Mouse (Mus musculus) urinary bladder, postnatal 14 days (tissue): ENCODE results near the gene Ccdc59.

ENCODE experiments used
- DNase-seq: peaks from one replicate; pipeline ENCODE4 v3.0.0; 2021; ENCODE audit warnings: low spot score

Ccdc59 gene

GRCm38 (mm10) chr10:105840928-105841888 lies at the start of gene Ccdc59, which contains the start of gene Mettl25:
TSS of gene Ccdc59 (plus strand) at chr10:105841067.
TSS of gene Mettl25 (minus strand) at chr10:105841380.
- peak; percentile 97 for DNase-seq

DNA sequence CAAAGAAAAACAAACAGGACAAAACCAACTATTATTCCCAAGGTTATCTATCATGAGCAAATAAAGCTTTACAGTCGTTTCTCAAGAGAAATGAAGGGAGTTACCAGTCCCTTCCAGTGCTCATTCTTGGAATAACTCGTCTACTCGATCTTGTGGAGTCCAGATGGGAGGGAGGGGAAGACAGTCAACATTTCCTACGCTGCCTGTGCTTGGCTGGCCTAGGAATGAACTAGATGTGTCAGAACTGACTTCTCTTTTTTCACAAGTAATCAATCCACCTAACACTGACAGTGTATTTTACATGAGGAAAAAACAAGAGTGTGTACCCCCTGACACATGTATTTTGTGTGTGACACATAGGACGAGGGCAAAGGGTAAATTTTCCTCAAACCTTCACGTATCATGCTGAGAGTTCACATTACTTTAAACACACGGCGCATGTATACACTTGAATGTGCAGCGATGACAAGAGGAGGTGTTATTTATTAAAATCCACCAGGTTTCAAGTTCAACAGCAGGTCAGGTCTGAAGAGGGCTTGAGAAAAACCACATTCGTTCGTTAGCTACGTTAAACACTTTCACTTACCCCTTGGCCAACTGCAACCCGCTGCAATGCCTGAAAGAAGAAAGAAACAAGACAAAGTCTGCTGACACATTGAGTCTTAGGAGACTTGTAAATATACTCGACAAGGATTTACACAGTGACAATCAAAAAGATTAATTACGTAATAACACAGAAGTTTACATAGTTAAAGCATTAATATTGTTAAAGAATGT lies 46.9 kb upstream of the Ccdc59 start:
- DNase-seq, result no peak

DNA sequence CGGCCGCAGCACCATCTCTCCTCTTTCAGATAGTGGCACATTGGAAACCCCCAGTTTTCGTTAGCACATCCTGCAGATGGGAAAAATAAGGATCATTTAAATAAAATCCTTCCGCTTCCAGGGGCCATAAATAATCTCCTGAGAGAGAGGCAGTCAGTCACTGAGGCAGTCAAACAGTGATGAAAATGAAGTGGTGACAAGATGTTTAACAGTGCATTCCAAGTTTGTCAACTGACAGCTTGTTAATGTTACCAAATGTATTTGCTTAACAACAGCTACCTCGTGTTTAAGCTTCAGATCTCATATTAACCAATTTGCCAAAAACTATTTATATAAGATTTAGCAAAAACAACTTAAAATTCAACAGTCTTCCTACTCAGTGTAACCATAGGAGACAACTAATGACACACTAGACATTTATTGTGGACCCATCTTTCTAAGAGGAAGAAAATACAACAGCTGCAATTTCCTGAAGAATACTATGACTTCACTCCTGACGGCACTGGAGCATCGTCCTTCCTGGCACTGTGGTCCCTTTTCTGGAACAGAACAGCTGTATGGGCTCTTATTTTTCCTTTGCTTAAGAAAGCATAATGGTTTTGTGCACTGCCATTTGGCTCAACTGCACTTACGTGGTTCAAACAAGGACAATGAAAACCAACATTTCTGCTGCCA lies 43.5 kb upstream of the Ccdc59 start:
- no peak for DNase-seq

DNA sequence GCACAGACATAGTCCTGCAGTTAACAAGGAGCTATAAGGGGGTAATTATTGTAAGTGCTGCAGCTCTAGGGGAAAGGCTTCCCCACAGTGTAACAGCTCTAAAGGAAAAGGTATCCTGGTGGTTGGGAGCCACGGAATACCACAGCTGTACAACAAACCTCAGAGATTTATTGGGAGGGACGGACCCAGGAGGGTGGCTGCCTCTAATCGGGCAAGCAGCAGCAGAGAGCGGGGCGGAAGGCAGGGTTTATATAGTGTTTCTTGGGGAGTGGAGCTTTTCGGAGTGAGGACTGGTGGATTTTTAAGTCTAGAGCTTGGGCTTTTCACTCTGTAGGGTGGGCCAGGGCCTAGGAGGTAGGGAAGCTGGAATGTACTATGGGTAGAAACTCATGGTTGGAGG lies 39.7 kb upstream of the Ccdc59 start:
- no peak for DNase-seq

DNA sequence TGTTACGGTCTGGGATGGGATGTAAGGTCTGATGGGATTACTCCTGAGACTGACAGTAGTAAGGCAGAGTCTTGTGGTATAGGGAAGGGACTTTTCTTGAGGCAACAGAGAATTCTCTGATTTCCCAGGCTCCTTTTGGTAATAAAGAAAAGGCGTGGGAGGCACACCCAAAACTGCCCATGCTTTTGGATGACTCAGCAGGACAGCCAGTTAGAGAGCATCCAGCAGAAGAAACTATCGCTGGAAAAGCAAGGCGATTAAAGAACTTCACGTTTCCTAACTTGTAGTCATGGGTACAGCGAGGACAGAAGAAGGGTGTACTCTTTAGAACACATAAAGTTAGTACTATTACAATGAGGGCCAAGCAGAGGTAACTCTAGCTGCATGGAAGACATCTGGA lies 38.7 kb upstream of the Ccdc59 start:
- DNase-seq, result no peak

DNA sequence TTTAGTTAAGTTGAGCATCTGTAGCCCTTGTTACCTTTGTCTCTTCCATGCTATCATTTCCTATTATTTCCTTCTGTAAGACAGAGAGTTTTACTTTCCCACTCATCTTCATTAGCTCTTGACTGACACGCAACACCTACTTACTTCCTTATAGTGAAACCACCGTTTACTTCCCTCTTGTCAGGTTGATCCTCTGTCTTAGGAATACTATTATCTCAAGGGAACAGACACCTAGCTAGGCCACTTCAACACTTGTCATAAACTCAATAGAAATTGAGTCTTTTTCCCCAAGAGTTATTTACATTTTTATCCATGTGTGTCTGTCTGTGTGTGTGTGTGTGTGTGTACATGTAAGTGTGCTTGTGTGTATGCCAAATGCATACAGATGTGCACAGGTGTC lies 37.4 kb upstream of the Ccdc59 start:
- no peak for DNase-seq

DNA sequence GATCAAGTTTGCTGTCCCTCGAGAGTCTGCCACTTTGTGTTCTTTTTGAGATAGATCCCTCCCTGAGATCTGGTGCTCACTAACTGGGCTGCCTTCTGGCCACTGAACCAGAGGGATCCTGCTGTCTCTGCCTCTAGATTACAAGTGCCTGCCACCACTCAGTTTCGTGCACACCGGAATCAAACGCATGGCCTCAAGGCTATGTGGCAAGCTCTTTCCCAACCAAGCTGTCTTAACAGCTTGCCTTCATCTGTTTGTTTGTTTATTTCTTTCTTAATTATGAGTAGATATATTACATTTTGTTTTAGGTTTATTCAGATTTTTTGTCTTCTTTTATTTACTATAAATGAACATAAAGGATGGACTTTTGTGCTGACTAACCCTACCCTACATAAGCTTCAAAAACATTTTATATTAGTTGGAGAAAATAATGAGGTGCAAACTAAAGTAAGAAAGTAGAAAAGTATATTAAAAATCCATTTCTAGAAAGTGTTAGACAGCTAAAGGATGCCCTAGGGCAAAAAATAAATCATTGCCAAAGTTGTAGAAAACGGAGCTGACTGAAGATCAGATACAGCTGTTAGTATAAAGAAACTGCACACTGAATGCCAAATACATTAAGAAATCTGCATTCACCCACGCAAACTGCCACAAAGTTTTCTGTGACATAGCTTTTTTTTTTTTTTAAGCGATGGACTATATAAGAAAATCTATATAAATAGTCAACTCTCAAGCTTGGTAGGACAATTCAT lies 34.4 kb upstream of the Ccdc59 start:
- no peak for DNase-seq

- DNase-seq, result no peak
Observed at GRCm38 (mm10) chr10:105834627-105835228, 6.1 kb upstream of the Ccdc59 start.

GRCm38 (mm10) chr10:105842574-105842973 lies 1.7 kb downstream of the Ccdc59 start:
- DNase-seq, result no peak

DNA sequence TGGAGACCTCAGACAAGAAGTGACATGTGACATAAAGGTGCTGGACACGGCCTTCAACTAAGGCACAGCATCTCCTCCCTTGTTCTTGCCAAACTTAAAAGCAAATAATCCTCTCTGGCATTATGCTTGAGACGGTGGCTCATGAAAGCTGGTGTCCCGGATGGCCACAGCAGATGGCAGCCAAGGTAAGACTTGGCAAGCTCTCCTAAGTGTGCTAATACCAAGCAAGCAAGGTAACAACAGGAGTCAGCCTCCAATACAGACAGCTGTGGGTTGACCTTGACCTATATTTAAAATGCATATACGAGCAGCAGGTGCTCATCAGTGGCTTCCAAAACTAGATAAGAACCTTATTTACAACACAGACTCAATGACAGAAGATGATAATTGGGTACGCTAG lies 9.4 kb downstream of the Ccdc59 start:
- no peak for DNase-seq

GRCm38 (mm10) chr10:105851136-105851535 lies 10.3 kb downstream of the Ccdc59 start:
- DNase-seq, result no peak

DNA sequence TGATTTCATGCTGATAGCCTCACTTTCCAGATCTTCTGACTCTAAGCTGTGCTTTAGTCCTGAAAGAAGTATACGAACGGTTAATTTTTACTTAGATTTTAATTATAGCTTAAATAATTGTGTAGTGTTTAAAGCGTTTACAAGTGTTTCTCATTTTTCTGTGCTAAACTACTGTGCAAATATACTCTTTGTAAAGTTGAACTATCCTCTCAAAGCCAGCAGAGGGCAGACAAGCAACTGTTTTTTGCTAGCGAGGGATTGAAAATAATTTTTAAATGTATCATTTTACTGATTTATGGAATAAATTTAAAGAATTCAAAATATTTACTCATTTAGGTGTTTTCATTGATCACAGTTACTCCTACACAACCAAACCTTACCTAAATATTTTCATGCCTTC lies 26.4 kb downstream of the Ccdc59 start:
- DNase-seq, result no peak
